Mouse (Mus musculus): ENCODE results near the gene Rtp3.

The Rtp3 gene

GRCm38 (mm10) chr9:110937506-110938490, 52.6 kb downstream of the Rtp3 start:
- DNase-seq: no peak

- no peak for DNase-seq
These were observed 54.4 kb downstream of the Rtp3 start for GRCm38 (mm10) chr9:110935941-110936340.

All from cerebellum, postnatal 36 days (tissue).